In the genomic region with DNA sequence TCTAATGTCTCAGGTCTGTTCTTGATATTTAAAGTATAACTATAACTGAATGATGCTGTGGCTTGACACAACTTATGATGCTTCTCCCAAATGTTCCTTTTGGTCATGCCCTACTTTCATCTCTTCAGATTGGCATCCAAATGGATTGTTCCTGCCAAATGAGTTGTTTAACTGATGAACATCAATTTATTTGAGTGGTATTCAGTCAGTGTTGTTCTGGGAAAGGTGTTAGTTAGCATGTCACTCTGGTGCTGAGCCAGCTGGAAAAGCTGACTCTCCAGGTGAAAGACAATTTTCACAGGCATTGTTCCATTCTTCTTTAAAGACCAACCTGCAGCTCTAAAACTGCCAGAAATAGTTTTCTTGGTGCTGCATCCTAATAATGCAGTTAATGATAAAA, we compare ENCODE assay signal across 13 mouse cellular contexts. TPM values are rescaled to one million over a fixed set of nuclear protein-coding genes. Genes with fewer than 3 reads are reported as not detected.
"Had no signal": no experiment of that assay in that cellular context is flagged by ENCODE, and none has a peak within 500 bp of the region (broad histone marks: within the 10 kb centered on the region; RNA-seq: fewer than 3 reads in every experiment).

No protein-coding gene starts in this region.

- H3K27ac ChIP-seq: kidney, embryonic 15.5 days; limb, embryonic 10.5 days; macrophage; neural tube, embryonic 13.5 days had no signal

- H3K27me3 ChIP-seq: kidney, embryonic 15.5 days; megakaryocyte, embryonic 14.5 days; neural tube, embryonic 13.5 days had no signal

- H3K4me1 ChIP-seq: kidney, embryonic 15.5 days; limb, embryonic 10.5 days; megakaryocyte, embryonic 14.5 days; neural tube, embryonic 13.5 days had no signal

- H3K4me3 ChIP-seq: kidney, embryonic 15.5 days; limb, embryonic 10.5 days; megakaryocyte, embryonic 14.5 days; neural tube, embryonic 13.5 days had no signal

- DNase-seq: kidney, postnatal 14 days; lung, embryonic 14.5 days; lung, postnatal 10 days; right cerebral cortex, postnatal 14 days; thymus, postnatal 36 days had no signal

RNA-seq across cellular contexts. Expression of a gene that starts 43.0 kb away (rescaled TPM):
- polyA plus RNA-seq: limb, embryonic 10.5 days; liver, embryonic 11.5 days; liver, embryonic 16.5 days; lung, embryonic 14.5 days; spleen, adult 2 months had no signal
